Mouse (Mus musculus) CH12.LX (cell line): ENCODE data around the gene Wdr72. TPM values are rescaled to one million over a fixed set of nuclear protein-coding genes. Genes with fewer than 3 reads are reported as not detected.

Source experiments
- DNase-seq: peaks from one replicate; pipeline ENCODE4 v3.0.0-alpha.2; 2013; ENCODE audit errors: extremely low read depth
- H3K27ac ChIP-seq: 2 replicates; pipeline ENCODE4 v1.5.1; 2012; ENCODE audit warnings: low read depth, mild to moderate bottlenecking, control low read depth, moderate library complexity; ENCODE audit not compliant: insufficient read depth
- H3K27me3 ChIP-seq: replicated peaks from 2 replicates; pipeline ENCODE3; 2012; ENCODE audit warnings: inconsistent platforms
- H3K36me3 ChIP-seq, 2 experiments: replicated peaks in 1 of 2; 2 replicates each; pipeline versions ENCODE3 to v1.6.1; 2012; ENCODE audit warnings: inconsistent platforms in 1 of 2, low read length in 1 of 2, mild to moderate bottlenecking in 1 of 2, mixed read lengths in 1 of 2, moderate library complexity in 1 of 2; ENCODE audit not compliant: control insufficient read depth in 1 of 2, insufficient read depth in 1 of 2
- H3K4me1 ChIP-seq, 2 experiments: 2 replicates each; pipeline ENCODE4 v1.6.1; 2012; ENCODE audit warnings: inconsistent platforms in 1 of 2, moderate library complexity in 1 of 2; ENCODE audit not compliant: insufficient read depth in 2 of 2, control insufficient read depth in 1 of 2
- H3K4me2 ChIP-seq: 2 replicates; pipeline ENCODE4 v1.6.1; 2012; ENCODE audit warnings: low read depth, mild to moderate bottlenecking, control low read depth; ENCODE audit not compliant: poor library complexity, insufficient read depth, severe bottlenecking
- H3K4me3 ChIP-seq, 3 experiments: fragments of 150-350 bp in 1 of 3; sonication (generic) in 1 of 3; replicated peaks in 1 of 3; 2 replicates each; pipeline versions ENCODE3 to v1.5.1; 2011 to 2012; ENCODE audit warnings: low read depth in 2 of 3, low read length in 2 of 3, mild to moderate bottlenecking in 2 of 3, moderate library complexity in 2 of 3, control low read depth in 1 of 3, improper control_type of control experiment in 1 of 3, inconsistent platforms in 1 of 3, mixed read lengths in 1 of 3; ENCODE audit not compliant: poor library complexity in 1 of 3
- H3K79me2 ChIP-seq: replicated peaks from 2 replicates; pipeline ENCODE4 v1.6.1; 2012; ENCODE audit warnings: mild to moderate bottlenecking, moderate library complexity; ENCODE audit not compliant: control insufficient read depth, poor library complexity, insufficient read depth, severe bottlenecking; ENCODE audit errors: extremely low read depth
- H3K9ac ChIP-seq: 2 replicates; pipeline ENCODE4 v1.6.1; 2012; ENCODE audit warnings: low read depth, mild to moderate bottlenecking, control low read depth, moderate library complexity; ENCODE audit not compliant: insufficient read depth
- H3K9me3 ChIP-seq: replicated peaks from 2 replicates; pipeline ENCODE3; 2012; ENCODE audit warnings: low read length, inconsistent platforms, mixed read lengths
- BHLHE40 ChIP-seq: IDR thresholded peaks from 2 replicates; pipeline ENCODE4 v1.6.1; 2011; ENCODE audit warnings: mild to moderate bottlenecking, low read depth, low read length, improper control_type of control experiment
- CHD2 ChIP-seq: IDR thresholded peaks from 2 replicates; pipeline ENCODE4 v1.6.1; 2011; ENCODE audit warnings: low read length, improper control_type of control experiment
- E2F4 ChIP-seq: IDR thresholded peaks from 2 replicates; pipeline ENCODE4 v1.6.1; 2011; ENCODE audit warnings: low read depth, low read length, improper control_type of control experiment; ENCODE audit not compliant: insufficient replicate concordance
- HCFC1 ChIP-seq: IDR thresholded peaks from 2 replicates; pipeline ENCODE4 v1.6.1; 2012; ENCODE audit warnings: low read depth, mild to moderate bottlenecking, inconsistent platforms, low read length, improper control_type of control experiment
- MAZ ChIP-seq: IDR thresholded peaks from 2 replicates; pipeline ENCODE4 v1.6.1; 2012; ENCODE audit warnings: low read depth, mild to moderate bottlenecking, inconsistent platforms, low read length, improper control_type of control experiment, moderate library complexity
- MYC ChIP-seq: IDR thresholded peaks from 2 replicates; pipeline ENCODE4 v1.6.1; 2011; ENCODE audit warnings: low read depth, mild to moderate bottlenecking, improper control_type of control experiment, low read length
- NRF1 ChIP-seq: IDR thresholded peaks from 2 replicates; pipeline ENCODE4 v1.6.1; 2014; ENCODE audit warnings: low read depth, mild to moderate bottlenecking, inconsistent platforms, low read length, improper control_type of control experiment, moderate library complexity
- PAX5 ChIP-seq: IDR thresholded peaks from 2 replicates; pipeline ENCODE4 v1.6.1; 2012; ENCODE audit warnings: low read length, inconsistent platforms, mixed read lengths
- POLR2A ChIP-seq: IDR thresholded peaks from 2 replicates; pipeline ENCODE4 v1.6.1; 2011; ENCODE audit warnings: low read depth, mild to moderate bottlenecking, improper control_type of control experiment, low read length
- RAD21 ChIP-seq: IDR thresholded peaks from 2 replicates; pipeline ENCODE4 v1.6.1; 2011; ENCODE audit warnings: low read depth, mild to moderate bottlenecking, low read length, improper control_type of control experiment, moderate library complexity
- TCF12 ChIP-seq: IDR thresholded peaks from 2 replicates; pipeline ENCODE4 v1.6.1; 2014; ENCODE audit warnings: low read depth, mild to moderate bottlenecking, inconsistent platforms, low read length, improper control_type of control experiment
- USF1 ChIP-seq: IDR thresholded peaks from 2 replicates; pipeline ENCODE4 v1.6.1; 2014; ENCODE audit warnings: low read depth, mild to moderate bottlenecking, inconsistent platforms, low read length, improper control_type of control experiment
- ZKSCAN1 ChIP-seq: IDR thresholded peaks from 2 replicates; pipeline ENCODE4 v1.6.1; 2012; ENCODE audit warnings: low read depth, inconsistent platforms, low read length, improper control_type of control experiment, borderline replicate concordance
- ZMIZ1 ChIP-seq: IDR thresholded peaks from 2 replicates; pipeline ENCODE4 v1.6.1; 2012; ENCODE audit warnings: low read depth, mild to moderate bottlenecking, inconsistent platforms, low read length, improper control_type of control experiment
- dilution Hi-C: fragments of 300-500 bp; cut with MboI; formaldehyde crosslinking; loops from 2 replicates; pipeline ENCODE4 v1.14.3; 2020; ENCODE audit warnings: low sequenced_read_pairs; ENCODE audit not compliant: extremely low pct_unique_long_range_greater_than_20kb, extremely low pct_ligation_motif_present
- in situ Hi-C: fragments of 300-500 bp; cut with MboI; formaldehyde crosslinking; loops from 3 replicates; pipeline ENCODE4 v1.14.3; 2019; ENCODE audit warnings: low sequenced_read_pairs, low pct_ligation_motif_present, low pct_unique_long_range_greater_than_20kb, mixed read lengths
- polyA plus RNA-seq: library from polyadenylated mRNA; unstranded; fragments of >175 nt; gene quantifications from 2 replicates; pipeline ENCODE4 v1.2.1, GENCODE M21; 2012; ENCODE audit warnings: low read depth; ENCODE audit not compliant: insufficient read length
- total RNA-seq, 2 experiments: library from RNA; depleted of rRNA; stranded (reverse); fragments of 300-350 nt in 1 of 2; fragments of >200 nt in 1 of 2; gene quantifications; 2 replicates each; pipeline ENCODE4 v1.2.3; 2012 to 2014

The Wdr72 gene
- total and polyA plus RNA-seq, 3 experiments = 0.04 TPM; not detected in 2

DNA sequence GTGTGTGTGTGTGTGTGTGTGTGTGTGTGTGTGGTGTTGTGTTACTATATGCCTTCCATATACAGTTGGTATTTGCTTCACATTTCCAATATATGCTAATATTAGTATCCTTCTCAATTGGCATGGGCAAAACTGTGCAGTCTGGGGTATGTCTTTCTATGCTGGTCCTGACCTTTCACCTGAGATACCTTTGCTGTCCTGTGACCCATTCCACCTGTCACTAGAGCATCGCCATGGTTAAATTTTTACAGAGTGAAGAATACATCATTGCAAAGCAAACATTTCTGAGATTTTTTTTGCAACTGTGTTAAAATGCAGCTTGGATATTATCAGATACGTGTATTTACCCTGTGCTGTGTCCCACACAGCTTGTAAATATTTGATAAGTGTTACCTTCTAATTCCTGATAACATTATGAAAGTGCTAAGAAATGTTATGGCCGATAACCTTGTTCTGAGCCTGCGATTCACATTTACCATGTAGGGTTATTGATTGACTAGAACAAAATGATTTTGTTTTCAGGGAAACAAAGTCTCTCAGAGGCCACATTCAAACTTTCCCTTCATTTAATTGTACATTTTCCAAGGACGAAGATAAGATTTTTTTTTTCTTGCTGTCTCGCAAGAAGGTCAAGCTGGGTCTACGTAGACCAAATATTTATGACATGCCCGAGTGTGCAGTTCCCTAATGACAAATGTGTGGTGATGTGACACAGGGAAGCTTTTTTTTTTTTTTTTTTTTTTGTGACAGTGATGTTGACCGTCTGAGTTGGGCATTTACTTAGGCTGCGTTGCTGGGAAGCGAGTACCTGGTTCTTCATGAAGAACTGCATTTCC, 214.2 kb downstream of the Wdr72 start:
- DNase-seq = no peak
- dilution Hi-C loops (no loop called here), in situ Hi-C loops (no loop called here)
- H3K9ac ChIP-seq = no peak overlapping the region
- H3K36me3 ChIP-seq = no peaks in the 10 kb centered on the region
- H3K4me2 ChIP-seq = no peak overlapping the region
- no peak overlapping the region for H3K27ac ChIP-seq
- H3K79me2 ChIP-seq = no peaks in the 10 kb centered on the region
- H3K9me3 ChIP-seq = no peaks in the 10 kb centered on the region
- H3K27me3 ChIP-seq = no peaks in the 10 kb centered on the region
- no peak overlapping the region for H3K4me3 ChIP-seq
- TF ChIP-seq ZKSCAN1 (no peak), NRF1 (no peak)
- H3K4me1 ChIP-seq = no peaks in the 10 kb centered on the region

DNA sequence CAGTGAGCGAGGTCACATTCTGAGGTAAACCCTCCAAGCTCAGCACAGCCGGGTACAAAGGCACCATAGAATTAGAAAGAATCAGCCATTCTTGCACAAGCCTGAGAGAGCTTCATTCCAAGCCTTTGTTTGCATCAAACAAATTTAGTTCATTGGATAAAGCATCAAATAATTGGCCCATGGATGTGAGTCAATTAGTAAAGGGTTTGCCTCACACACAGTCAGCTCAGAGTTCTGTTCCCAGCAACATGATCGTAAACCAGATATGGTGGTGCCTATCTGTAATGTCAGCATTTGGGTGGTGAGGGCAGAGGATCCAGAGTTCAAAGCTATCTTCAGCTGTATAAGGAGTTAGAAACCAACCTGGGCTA, 214.8 kb downstream of the Wdr72 start:
- no peaks in the 10 kb centered on the region for H3K9me3 ChIP-seq
- no peaks in the 10 kb centered on the region for H3K27me3 ChIP-seq
- H3K9ac ChIP-seq = no peak overlapping the region
- H3K36me3 ChIP-seq = no peaks in the 10 kb centered on the region
- no peak overlapping the region for H3K4me3 ChIP-seq
- no peak overlapping the region for H3K4me2 ChIP-seq
- no peak for DNase-seq
- H3K4me1 ChIP-seq = no peaks in the 10 kb centered on the region
- in situ Hi-C loops = no loop called here
- no peaks in the 10 kb centered on the region for H3K79me2 ChIP-seq
- dilution Hi-C loops = no loop called here
- TF ChIP-seq E2F4 (no peak), NRF1 (no peak), HCFC1 (no peak), RAD21 (no peak), BHLHE40 (no peak), MYC (no peak), POLR2A (no peak), CHD2 (no peak), TCF12 (no peak), PAX5 (no peak)
- no peak overlapping the region for H3K27ac ChIP-seq

DNA sequence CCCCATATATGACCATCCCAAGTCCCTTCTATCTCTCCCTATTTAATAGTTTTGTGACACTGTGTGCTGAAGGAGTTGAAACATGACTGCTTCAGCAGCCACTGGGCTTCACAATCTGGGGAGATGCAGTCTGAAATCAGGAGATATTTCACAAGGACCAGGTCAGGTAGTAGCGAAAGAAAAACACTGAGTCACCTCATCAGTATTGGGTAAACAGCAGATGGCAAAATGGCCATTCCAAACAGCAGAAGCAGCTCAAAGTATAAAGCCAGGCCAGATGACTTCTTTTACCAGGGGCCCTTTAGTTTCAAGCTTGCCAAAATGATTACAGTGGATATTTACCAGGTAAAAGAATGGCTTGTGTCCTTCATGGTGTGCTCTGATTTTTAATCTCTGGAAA, 215.8 kb downstream of the Wdr72 start:
- no peak overlapping the region for H3K9ac ChIP-seq
- DNase-seq = no peak
- in situ Hi-C loops = no loop called here
- H3K36me3 ChIP-seq = no peaks in the 10 kb centered on the region
- H3K27ac ChIP-seq = no peak overlapping the region
- H3K27me3 ChIP-seq = no peaks in the 10 kb centered on the region
- no peak overlapping the region for H3K4me2 ChIP-seq
- H3K4me1 ChIP-seq = no peaks in the 10 kb centered on the region
- no peak overlapping the region for H3K4me3 ChIP-seq
- H3K79me2 ChIP-seq = no peaks in the 10 kb centered on the region
- TF ChIP-seq ZMIZ1 = no peak
- TF ChIP-seq MAZ = no peak
- no peak for TF ChIP-seq USF1
- dilution Hi-C loops = no loop called here
- H3K9me3 ChIP-seq = no peaks in the 10 kb centered on the region
